Mouse (Mus musculus): Measurements from ENCODE around the gene Anapc11.
"Not testable (repeated sequence)": the region's sequence is repeated elsewhere in the genome, so short reads cannot be mapped to it uniquely, and the experiment has no call there.

Gene Anapc11

DNA sequence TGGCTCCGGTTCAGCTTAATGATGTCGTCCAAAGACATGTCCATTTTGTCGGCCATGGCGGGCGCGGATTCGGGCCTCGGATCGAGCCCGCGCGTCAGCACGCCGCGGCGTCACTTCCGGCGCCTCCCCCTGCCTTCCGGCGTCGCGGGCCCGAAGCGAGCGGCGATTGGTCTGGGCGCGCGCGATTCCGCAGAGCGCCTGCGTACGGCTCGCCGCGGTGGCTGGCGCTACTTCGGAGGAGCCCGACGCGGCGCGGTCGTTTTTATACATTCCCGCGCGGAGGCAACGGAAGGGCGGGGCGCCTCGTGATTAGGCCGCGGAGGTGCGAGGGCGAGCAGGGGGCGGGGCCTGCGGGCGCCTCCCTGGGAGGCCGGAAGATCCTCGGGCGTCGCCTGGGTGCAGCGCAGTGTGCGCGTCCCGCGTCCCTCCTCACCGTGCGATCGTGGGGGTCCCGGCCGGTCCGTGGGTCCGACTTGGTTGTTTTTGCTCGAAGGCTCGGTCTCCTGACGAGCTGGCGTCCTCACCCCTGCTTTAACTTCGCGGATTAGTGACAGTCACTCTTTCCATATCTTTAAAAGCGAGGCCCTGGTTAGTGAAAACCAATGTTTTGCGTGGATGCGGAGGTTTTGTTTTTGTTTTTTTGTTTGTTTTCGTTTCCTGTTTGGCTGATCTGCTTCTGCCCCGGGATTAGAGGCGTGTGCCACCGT lies at the start of gene Anapc11, which contains the start of gene Alyref:
Anapc11 (plus strand) TSS at position 139 of the 707 bp plus-strand sequence.
Alyref (minus strand) TSS at position 83 of the 707 bp plus-strand sequence.
- DNase-seq (ENCODE audit: extremely low read depth, low read depth, low spot score), result peak; percentile 36

DNA sequence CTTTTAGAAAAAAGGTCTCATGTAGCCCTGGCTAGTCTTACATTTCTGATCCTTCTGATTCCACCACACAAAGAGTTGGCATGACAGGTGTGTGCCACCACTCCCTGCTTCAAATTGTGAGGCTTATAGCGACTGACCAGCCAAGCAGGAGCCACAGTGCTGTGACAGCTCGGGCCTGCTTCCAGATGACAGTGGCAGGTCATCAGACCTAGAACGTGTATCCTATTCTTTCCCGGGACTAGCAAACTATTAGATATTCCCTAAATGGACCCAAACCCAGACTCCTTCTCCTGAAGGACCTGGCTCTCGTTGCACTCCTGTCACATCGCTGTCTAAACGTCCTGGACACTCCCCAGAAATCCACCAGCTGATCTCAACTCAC lies 49.4 kb upstream of the Anapc11 start:
- no peak for DNase-seq (ENCODE audit: extremely low read depth, low read depth, low spot score)

DNA sequence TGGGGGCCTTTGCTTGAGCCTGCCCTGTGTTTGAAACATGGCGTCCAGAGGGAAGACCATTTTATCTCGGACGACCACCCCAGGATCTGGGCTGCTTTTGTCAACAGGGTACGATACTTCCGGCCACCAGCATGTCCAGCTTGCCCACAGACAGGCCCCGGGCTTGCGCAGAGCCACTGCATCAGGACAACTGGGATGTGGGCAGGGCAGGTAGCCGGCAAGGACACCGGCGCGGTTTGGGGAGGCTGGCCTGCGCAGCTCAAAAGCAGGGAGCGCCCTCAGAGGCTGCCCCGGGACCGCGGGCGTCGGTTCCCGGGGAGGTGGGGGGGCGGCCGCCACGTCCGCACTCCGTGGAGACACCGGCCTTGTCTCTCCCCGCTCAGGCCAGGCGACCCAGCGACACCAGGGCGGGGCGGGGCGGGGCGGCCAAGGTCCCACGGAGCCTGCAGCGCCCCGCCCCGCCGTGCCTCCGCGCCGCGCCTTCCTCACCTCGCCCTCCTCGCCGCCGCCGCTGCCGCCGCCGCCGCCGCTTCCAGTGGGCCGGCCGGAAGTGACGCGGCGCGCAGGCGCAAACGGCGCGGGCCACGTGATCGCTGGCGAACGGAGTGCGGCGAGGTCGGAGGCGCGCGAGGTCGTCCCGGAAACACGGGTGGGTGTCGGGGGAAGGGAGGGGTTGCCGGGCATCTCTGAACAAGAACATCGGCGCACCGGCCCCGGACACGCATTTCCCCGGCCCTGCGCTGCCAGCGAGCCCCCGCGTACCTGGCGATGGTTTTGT lies 48.9 kb upstream of the Anapc11 start, which contains the start of gene Mcrip1:
Mcrip1 (minus strand) TSS at position 560 of the 778 bp plus-strand sequence.
- no peak for DNase-seq (ENCODE audit: extremely low read depth, low read depth, low spot score)

DNA sequence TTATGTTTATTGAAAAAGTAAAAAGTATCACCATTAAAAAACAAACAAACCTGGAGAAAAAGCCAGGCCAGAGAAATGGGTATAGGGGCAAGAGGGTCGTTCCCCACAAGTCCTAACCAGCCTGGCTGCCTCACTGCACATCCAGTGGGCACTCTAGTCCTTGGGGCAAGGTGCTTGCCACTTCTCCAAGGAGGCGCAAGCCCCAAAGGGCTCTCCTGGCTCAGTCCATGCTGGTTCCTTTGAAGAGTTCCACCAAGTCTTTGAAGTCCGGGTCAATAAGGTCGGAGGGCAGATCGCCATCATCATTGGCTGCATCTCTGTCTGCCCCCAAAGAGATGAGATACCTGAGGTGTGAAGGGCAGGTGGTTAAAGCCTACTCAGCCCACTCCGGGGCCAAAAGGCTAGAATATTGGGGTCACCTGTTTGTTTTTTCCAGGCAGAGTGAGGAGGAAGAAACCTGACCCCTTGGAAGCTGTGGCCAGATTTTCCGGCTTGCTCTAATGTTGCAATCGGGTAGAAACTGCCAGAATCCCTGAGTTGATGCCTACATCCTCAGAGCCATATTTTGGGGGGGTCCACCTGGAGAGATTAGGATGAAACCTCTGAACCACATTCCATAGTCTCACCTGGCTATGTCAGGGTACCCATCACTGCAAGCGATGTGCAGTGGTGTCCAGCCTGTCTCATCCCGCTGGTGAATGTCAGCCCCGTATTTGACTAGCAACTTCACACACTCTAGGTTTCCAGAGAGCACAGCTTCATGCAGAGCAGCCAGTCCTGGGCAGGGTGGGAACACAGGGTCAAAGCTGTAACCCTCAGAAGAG lies 48.0 kb upstream of the Anapc11 start:
- no peak for DNase-seq (ENCODE audit: extremely low read depth, low read depth, low spot score)

DNA sequence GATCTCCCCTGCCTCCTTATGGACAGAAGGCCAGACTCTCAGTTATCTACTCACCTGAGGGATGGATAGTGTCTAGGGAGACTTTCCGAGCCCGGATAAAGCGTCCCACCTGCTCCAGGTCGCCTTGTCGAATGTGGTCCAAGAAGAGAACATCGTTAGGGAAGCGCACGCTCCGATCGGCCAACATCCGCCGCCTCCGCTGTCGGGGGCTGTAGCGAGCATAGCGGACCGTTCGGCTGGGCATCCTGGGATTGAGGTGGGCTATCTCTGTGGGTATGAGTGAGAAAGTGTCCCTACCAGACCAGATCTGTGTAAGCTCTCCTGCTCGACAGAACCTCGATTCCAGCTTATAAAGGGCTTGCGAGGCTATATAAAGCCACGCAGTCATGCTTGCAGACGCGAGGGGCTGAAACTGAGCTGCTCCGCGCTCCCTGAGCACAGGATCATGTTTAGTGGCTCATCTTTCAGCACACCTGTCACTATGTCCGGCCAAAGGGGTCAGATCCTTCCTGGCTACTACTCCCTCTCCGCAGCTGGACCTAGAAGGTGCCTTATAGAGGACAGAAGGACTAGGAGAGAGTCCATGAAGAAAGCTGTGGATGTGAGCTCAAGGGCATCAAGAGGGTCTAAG lies 47.3 kb upstream of the Anapc11 start, which contains the start of gene Ppp1r27:
Ppp1r27 (minus strand) TSS at position 323 of the 631 bp plus-strand sequence.
- no peak for DNase-seq (ENCODE audit: extremely low read depth, low read depth, low spot score)

DNA sequence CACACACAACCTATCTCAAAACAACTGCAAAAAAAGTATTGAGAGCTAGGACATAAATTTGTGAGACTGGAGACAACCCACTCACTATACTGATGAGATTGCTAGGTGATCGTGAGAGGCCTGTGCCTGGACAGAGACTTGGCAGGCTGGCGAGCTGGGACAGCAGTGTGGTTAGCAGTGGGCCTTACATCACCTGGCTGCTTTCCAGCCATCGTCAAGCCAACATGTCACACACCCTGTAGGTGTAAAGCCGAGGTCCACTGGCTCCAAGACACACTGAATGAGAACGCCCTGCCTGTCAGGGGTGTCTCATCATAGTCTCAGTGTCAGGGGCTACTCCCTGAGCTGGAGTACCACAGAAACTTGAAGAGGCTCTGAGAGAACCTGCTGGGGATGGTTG lies 45.5 kb upstream of the Anapc11 start:
- DNase-seq (ENCODE audit: extremely low read depth, low read depth, low spot score), result no peak

DNA sequence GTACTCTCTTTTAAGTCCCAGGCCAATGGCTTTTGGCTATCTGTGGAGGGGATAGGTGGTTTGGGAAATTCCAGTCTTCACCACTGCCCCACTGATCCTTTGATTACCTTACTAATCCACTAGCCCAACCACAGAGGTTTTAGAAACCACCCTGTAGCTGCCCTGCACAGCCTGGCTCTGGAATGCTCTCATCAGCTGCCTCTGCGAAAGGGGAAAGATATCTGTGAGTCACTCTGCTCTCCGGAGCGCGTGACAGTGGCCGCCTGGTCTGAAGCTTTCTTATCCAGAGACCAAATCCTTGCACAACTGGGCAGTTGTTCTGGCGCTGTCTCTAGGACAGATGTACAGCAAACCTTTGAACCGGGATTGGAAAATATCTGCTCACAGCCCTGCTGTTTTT lies 43.4 kb upstream of the Anapc11 start:
- no peak for DNase-seq (ENCODE audit: extremely low read depth, low read depth, low spot score)

DNA sequence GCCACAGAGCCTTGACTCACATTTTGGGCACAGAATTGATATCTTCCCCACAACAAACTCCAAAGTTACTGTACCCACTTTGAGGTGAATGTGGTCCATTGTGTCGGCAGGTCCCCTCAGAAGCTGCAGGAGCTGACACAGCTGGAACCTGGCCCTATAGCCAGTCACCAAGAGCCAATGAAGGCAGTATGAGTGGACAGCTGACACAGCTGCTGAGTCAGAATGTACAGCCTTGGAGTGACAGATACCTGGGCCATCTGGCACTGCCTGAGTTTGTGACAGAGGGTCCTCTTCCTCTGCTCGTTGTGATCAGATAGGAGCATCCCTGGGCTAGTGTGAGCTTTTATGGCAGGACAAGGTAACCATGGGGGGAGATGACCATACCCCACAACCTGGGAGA lies 43.0 kb upstream of the Anapc11 start:
- DNase-seq (ENCODE audit: extremely low read depth, low read depth, low spot score), result no peak

DNA sequence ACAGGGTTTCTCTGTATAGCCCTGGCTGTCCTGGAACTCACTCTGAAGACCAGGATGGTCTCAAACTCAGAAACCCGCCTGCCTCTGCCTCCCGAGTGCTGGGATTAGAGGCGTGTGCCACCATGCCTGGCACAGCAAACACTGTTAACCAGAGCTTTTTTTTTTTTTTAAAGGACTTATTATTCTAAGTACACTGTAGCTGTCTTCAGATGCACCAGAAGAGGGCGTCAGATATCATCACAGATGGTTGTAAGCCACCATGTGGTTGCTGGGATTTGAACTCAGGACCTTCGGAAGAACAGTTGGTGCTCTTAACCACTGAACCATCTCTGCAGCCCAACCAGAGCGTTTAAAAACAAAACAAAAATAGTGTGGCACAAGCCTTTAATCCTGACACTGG lies 39.4 kb upstream of the Anapc11 start:
- DNase-seq (ENCODE audit: extremely low read depth, low read depth, low spot score), result not testable (repeated sequence)

DNA sequence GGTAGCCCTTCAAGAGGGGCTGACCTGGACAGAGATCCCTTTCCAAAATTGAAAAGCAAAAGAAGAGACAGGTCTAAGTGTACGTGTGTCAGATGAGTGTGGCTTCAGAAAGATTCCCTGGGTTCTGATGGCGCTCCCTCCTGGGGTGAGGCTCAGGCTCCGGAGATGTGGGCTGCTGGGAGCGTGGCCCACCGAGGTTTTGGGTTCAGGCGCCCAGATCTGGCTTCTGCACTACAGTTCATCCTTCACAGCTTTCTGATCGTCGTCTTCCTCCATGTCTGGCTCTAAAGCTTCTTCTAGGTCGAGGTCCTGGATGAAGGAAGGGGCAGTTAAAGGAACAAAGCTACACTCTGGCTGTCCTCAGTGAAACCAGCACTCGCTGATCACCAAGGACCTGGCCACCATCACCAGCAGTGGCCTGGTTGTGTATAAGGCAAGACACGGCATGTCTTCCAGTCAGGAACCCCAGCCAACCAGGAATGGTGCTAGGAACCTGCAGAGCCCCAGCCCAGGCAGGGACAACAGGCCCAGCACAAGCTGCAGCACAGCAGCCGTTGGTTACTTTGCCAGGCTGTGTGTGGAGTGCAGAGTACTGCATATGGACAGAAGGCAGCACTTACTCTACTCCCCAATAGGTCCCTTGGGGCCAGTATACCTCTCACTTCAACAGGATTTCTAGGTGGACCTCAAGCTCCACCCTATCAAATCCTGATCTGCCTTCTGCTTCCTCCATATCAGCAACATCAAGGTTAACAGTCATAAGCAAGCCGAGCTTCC lies 37.1 kb upstream of the Anapc11 start:
- DNase-seq (ENCODE audit: extremely low read depth, low read depth, low spot score), result no peak

DNA sequence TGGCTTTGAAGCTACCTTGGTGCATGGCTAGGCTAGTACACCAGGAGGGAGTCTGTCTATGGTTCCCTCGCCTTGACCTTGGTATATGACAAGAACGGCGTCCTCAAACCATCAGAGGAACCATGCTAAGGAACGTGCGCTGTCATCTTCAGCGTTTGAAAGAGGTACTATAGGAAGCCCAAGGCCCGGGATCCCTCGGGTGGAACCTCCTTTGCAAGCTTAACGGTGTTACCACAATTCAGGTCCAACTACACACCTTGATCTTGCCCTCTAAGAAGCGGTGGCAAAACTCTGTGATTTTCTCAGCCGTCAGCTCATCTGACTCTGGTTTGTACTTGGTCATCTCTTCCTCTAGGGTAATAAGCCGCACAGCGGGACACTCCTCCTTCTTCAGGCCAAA lies 35.3 kb upstream of the Anapc11 start:
- no peak for DNase-seq (ENCODE audit: extremely low read depth, low read depth, low spot score)

DNA sequence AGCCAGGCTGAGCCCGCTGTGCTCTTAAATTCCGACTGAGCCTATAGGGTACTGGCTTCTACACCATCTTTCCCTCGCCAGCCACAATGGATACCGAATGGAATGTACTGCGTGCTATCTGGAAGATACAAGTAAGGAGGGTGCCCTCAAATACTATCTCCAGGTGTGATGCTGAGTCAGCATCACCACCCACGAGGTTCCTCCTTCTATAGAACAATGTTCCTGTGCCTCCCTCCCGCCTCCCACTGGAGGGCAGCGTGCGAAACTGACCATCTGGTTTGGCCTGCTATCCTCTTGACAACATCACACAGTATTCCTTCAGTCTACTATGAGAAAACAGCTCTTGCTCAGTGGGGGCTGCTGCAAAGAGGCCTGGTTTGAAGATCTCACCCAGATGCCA lies 33.1 kb upstream of the Anapc11 start:
- no peak for DNase-seq (ENCODE audit: extremely low read depth, low read depth, low spot score)

DNA sequence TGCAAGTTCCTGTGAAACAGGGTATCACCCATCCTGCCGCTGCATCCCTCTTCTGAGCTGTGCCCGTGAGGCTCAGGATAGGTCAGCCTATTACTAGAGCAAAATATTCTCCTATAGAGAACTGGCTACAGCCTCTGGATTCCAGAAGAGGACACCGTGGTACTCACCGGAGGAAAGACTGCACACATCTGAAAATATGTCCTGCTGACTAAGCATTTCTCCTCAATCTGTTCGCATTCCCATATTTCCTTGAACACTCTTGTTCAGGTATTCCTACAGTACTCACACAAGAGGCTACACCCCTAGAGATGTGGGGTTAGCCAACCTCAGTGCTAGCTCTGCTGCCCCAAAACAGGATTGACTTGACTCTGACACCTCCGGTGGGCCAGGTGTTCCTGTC lies 29.9 kb upstream of the Anapc11 start:
- DNase-seq (ENCODE audit: extremely low read depth, low read depth, low spot score), result no peak

DNA sequence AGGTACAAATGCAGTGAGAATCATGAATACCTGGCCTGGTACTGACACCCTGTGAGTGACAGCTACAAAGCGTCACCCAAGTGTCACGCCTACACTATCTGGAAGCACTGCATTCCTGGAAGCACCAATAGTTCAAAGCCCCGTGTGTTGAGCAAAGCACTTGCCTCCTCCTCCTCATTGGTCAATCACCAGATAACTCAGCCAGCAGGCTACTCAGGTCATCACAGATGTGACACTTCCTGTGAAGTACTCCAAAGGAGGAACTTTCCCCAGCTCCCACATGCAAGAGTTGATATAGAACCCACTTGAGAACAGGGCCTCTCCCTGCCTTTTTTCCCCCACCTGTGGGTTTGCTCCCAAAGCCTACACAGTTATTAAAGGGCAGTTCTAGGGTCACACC lies 27.1 kb upstream of the Anapc11 start:
- DNase-seq (ENCODE audit: extremely low read depth, low read depth, low spot score), result peak; percentile 68

DNA sequence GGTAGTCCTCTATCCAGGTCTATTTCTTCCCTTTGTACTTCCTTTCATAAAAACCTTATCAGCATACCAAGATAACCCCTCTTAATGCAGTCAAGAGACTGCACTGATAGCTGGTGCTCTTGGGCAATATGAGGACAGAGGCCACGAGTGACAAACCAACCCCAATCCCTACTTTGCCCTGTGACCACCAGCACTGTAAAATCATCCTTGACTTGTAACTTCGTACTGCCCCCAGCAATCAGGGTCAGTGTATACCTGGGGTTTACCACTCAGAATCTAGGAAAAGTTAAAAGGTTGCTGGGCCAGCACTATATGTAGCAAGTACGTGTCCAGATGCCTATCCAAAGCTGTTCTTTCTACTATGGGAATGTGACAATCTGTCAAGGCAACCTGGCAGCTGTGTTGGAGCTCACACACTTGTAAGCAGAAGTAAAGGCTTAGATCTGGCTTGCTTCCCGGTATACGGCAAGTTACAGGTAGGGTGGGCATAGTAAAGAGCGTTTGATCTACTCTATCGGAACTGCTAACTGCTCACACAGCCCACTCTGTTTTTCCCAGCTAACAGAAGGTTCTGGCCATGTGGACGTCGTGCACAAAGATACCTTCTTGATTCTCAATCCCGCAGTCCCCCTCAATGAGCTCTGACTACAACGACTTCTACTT lies 26.3 kb upstream of the Anapc11 start:
- no peak for DNase-seq (ENCODE audit: extremely low read depth, low read depth, low spot score)

DNA sequence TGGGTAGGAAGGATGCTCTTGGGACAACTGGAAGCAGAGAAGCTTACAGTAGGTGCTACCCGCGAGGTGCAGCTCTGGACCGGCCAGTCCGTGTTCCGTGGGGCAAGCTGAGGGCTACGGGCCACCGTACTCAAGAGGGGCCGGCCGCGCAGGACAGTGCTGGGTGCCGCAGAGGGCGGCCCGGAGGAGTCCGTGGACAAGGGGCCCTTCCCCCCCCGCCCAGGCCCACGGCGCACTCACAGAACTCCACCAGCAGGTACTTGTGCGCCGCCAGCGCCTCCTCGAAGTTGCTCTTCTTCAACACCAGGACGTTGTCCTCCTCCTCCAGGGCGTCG lies 25.8 kb upstream of the Anapc11 start:
- DNase-seq (ENCODE audit: extremely low read depth, low read depth, low spot score), result no peak

DNA sequence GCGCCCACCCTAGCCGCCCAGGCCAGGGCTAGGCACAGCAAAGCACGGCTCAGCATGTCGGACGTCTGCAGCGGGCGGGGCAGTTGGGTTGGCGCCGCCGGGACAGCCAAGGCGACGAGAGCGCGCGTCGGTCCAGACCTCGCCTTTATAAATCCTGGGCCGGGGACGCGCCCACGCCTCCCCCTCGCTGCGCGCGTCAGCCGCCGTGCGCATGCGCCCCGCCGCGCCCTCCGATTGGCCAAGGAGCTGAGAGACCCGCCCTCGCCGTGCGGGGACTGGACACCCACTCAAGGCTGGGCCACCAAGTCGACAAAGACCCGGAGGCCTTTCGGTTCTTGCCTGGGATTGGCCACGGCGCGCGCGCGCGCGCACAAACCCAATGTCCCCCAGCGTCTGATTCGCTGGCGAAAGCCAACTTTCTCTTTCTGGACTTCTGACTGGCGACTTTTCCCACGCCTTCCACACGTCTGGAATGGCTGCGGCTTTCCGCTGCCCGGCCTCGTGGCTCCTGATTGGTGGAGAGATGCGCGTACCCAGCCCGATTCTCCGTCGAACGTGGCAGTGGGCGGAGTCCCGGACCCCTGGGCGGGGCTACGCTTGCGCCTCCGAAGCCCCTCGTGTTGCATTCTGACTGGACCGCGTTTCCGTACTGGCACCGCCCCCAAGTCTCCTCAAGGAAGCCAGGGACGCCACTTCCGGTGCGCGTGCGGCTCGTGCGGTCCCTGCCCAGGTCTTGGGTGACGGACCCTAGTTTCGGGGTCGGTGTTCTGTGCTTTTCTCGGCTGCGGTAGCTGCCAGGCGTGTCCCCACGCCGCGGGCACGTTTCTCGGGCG lies 25.3 kb upstream of the Anapc11 start, which contains the start of gene P4hb:
P4hb (minus strand) TSS at position 502 of the 833 bp plus-strand sequence.
- DNase-seq (ENCODE audit: extremely low read depth, low read depth, low spot score), result peak; percentile 87

DNA sequence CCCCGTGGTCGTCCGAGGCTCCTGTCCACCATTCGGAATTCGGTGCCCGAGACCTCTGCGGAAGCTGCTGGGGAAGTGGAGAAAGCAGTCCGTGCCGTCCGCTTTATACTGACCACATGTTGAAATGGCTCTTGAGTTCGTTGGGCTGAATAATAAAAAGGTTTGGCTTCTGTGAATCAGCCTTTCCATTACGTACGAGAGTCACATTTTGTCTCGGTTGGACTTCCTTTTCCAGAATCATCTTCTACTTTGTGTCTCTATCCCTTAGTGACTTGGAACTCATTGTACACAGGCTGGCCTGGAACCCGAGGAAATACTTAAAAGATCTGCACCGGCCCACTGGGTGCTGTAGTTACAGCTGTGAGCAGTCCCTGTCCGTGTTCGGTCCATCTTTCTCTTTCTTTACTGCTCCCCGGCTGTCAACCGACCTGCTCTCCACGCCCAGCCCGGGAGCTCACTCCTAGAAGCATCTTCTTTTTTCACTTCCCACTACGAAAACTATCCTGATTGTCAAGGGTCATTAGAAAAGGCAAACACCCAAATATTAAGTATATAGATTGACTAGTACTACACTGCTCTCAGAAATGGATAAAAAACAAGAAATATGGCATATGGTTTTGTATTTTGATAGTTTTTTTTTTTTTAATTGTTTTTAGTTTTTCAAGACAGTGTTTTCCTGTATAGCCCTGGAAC lies 24.5 kb upstream of the Anapc11 start:
- DNase-seq (ENCODE audit: extremely low read depth, low read depth, low spot score), result no peak

All from fat pad, adult 2 months (tissue).